Mouse (Mus musculus) spleen, adult 10 weeks (tissue): ENCODE data around the gene Cdc42bpa. TPM values are rescaled to one million over a fixed set of nuclear protein-coding genes. Genes with fewer than 3 reads are reported as not detected.

ENCODE experiments used
- polyA plus RNA-seq: library from polyadenylated mRNA; stranded (reverse); fragments of 350-450 nt; fragmentation: Illumina TruSeq; extraction: RNeasy Lipid Tissue Mini Kit (QIAGEN cat#74804); gene quantifications from one replicate; pipeline ENCODE4 v1.2.3, GENCODE M21; 2015; ENCODE audit warnings: low replicate concordance; ENCODE audit not compliant: insufficient read depth

The Cdc42bpa gene
- polyA plus RNA-seq, result 9.6 TPM

GRCm38 (mm10) chr1:179959721-179960542, at the start of gene Cdc42bpa:
TSS of gene Cdc42bpa (plus strand) at chr1:179960472.

GRCm38 (mm10) chr1:180198959-180199714, 238.9 kb downstream of the Cdc42bpa start, which contains the start of gene Coq8a:
TSS of gene Coq8a (minus strand) at chr1:180199602.

Other genes with a start within 250 kb of the Cdc42bpa start
- gene Kif28, start 215.2 kb upstream of the Cdc42bpa start, polyA plus RNA-seq, result not detected
- not detected for gene Gm10518, start 157.1 kb upstream of the Cdc42bpa start, polyA plus RNA-seq
- 69.0 TPM for gene Ahctf1, start 156.8 kb upstream of the Cdc42bpa start, polyA plus RNA-seq
- gene Coq8a, start 239.1 kb downstream of the Cdc42bpa start, polyA plus RNA-seq, result 34.8 TPM